Mouse (Mus musculus): ENCODE measurements around the gene Tspan32.

Tspan32 gene

DNA sequence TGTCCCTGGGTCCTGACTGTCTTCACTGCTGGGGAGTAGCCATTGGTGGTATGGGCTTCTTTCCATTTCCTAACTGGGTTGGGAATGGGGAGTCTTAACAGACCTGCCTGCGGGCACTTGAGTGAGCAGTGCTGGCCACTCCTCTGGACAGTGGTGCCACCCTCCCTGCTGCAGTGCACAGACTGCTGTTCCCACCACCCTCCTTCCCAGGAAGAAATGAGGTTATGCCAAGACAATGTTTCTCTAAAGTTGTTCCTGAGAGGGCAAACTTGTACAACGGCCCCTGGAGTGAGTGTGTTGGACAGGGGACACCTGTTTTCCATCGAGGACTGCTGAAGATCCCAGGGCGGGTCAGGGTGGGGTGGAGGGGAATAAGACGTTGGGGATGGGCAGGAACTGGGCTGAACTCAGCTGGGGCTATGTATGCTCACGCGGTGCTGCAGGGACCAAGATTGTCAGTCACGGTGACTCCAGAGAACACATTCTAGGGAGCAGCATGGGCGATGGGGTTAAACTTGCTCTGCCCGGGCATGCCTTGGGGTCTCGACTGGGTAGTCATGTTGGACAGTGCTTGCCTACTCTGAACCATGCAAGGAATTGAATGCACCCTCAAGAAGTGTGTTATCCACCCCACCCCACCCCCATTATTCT is 49.2 kb downstream of the Tspan32 start:
- DNase-seq (ENCODE audit: low spot score in 2 of 2) = peak in 1 of 2 experiments; percentile 34

DNA sequence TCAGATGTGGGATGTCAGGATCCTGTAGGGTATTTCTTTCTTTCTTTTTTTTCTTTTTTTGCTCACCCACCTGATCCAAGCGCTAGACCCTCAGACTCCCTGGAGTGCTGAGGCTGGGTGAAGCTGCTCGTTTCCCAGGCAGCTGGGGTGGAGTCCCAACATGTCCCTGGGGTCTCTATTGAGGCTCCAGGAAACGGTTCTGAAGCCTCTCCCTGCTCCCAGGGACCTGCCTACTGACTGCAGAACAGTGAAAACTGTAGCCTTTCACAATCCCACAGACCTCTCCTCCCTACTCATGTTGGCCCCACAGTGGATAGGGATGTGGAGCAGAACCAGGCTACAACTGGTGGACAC is 49.7 kb downstream of the Tspan32 start:
- DNase-seq (ENCODE audit: low spot score in 2 of 2) = no peak

- DNase-seq (ENCODE audit: low spot score in 2 of 2) = no peak
Observed at GRCm38 (mm10) chr7:143055001-143055400, 50.2 kb downstream of the Tspan32 start.

- no peak for DNase-seq (ENCODE audit: low spot score in 2 of 2)
Observed at GRCm38 (mm10) chr7:143055499-143056186, 50.8 kb downstream of the Tspan32 start.

- DNase-seq (ENCODE audit: low spot score in 2 of 2) = no peak
Observed at GRCm38 (mm10) chr7:143057023-143057422, 52.2 kb downstream of the Tspan32 start.

GRCm38 (mm10) chr7:143057667-143058220 is 52.9 kb downstream of the Tspan32 start:
- no peak for DNase-seq (ENCODE audit: low spot score in 2 of 2)

DNA sequence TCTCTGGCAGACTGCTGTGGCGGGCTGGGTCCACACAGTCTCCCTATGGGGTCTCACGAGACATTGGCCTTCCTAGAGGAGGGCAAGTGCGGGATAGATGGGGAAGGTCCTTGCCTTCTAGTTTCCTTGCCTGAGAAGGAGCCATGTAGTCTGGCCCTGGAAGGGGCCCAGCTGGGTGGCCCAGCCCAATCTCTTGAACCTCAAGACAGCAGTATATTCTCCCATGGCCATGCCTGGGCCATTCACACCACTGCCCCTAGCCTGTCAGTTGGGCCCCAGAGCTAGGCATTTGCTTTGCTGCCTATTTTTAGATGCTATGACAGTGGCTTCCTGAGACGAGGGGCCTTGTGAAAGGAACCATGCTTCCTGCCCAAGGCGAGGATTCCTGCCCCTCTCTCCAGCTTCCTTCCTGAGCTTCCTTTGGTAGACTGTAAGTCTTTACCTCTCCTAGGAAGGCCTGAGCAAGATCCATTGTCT is 53.4 kb downstream of the Tspan32 start:
- DNase-seq (ENCODE audit: low spot score in 2 of 2) = no peak

GRCm38 (mm10) chr7:143059202-143059870 is 54.5 kb downstream of the Tspan32 start:
- DNase-seq (ENCODE audit: low spot score in 2 of 2) = no peak

DNA sequence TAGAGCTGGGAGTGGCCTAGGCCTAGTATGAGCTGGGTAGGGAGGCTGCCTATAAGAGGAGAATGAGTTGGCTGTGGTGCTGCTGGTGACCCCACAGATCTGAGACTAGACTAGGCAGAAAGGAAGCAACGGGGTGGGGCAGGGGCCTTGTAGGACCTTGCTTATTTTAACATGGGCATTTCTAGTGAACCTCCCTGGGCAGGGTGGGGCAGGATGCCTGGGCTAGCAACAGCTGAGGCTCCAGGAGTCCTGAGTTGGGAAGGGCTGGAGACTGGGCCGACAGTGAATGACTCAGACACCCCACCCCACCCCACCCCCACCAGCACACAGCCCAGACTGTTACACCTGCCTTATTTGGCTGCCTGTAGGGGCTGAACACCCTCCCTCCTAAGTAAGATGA is 57.9 kb downstream of the Tspan32 start:
- no peak for DNase-seq (ENCODE audit: low spot score in 2 of 2)

DNA sequence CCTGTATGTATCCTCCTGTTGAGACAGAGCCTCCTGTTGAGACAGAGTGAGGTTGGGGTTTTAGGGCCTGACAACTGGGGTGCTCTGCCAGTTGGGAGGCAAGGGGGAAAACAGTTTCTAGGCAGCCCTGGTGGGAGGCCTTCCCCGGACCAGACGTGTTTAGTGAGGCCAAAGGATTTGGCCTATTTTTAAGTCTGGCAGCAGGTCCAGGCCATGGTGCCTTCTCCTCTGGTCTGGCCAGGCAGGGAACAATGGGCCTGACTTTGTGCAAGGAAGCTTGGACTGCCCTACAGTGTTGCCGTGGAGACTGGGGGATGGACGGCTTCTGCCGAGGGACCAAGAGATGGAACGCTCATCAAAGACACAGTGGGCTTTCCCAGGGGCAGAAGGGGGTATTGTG is 59.4 kb downstream of the Tspan32 start:
- DNase-seq (ENCODE audit: low spot score in 2 of 2) = no peak

- no peak for DNase-seq (ENCODE audit: low spot score in 2 of 2)
Observed at GRCm38 (mm10) chr7:143065692-143066091, 60.8 kb downstream of the Tspan32 start.

DNA sequence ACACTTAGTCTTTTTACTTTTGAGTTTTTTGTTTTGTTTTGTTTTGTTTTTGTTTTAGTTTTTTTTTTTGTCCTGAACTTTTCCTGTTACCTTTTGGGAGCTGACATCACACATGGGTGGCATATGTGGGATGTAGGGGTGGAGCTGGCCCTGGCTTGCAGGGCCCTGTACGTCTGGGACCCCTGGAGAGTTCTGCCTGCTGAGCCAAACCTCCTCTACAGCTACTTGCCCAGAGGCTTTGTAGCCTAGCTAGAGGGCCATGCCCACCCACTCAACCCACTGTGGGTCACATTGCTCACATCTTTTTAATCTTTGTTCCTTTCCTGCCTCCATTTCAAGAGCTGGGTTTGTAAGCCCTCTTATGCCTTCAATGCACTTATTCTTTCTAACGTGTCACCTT is 62.6 kb downstream of the Tspan32 start:
- no peak for DNase-seq (ENCODE audit: low spot score in 2 of 2)

- DNase-seq (ENCODE audit: low spot score in 2 of 2) = no peak
Observed at GRCm38 (mm10) chr7:143067897-143068296, 63.1 kb downstream of the Tspan32 start.

- peak in 1 of 2 experiments; percentile 45 for DNase-seq (ENCODE audit: low spot score in 2 of 2)
Observed at GRCm38 (mm10) chr7:143068316-143068881, 63.6 kb downstream of the Tspan32 start.

DNA sequence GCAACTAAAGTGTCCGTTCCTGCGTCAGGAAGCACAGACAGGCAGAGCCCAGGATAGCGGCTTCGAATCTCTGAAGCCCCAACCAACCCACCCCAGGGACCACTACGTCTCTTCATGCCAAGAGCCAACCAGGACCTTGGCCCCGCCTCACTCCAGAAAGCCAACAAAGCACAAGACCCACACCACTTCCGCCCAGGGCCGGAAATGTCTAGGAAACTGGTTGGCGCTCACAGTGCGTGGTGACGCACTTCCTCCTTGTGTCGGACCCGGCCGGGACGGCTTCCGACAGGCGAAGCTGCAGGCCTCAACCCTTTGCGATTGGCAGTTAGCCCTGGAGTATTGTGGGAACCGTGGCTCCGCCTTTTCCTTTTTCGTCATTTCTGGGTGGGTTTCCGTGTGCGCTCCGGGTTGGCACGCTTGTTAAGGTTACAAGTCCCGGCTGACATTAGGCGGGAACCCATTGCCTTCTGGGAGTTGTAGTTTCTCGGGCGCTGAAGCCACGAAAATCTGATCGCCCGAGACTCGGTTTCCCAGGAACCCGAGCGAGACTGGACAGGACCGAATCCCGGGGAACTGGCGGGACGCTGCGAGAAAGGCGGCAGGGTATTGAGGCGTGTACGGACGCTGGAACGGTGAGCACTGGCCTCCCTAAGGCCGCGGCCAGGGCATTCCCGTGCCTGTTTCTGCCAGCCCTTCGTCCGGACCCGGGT is 64.2 kb downstream of the Tspan32 start, which contains the start of gene Tssc4:
Gene Tssc4, plus strand, starts transcription at position 368 of the 710 bp plus-strand sequence.
- peak; percentile 86 to 93 for DNase-seq (ENCODE audit: low spot score in 2 of 2)
